In the genomic region with DNA sequence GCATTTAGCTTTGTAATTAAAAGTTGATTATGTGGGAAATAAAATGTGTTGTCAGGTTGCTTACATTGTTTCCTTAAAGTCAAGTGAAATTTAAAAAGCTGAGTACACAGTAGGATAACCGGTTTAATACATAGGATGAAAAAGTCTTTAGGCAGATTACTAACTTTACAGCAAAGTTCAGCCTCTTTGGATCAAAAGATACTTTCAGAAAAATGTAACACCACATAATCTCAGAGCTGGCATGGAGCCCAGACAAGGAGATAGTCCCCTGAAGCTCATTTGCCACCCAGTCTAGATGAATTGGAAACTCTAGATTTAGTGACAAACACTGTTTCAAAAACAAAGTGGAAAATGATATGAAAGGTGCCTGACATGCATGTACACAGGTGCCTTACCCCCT, we compare ENCODE assay signal across 23 mouse cellular contexts.
A peak's percentile ranks its signal among the peaks of the same experiment; 100 is the strongest.
DNase-seq lines count a peak whose midpoint lies in the region; ATAC-seq and TF ChIP-seq lines count a peak whose summit lies in the region.
"Had no signal": no experiment of that assay in that cellular context is flagged by ENCODE, and none has a peak within 500 bp of the region (broad histone marks: within the 10 kb centered on the region; RNA-seq: fewer than 3 reads in every experiment).

No protein-coding gene starts in this region.

- DNase-seq in cerebellum, postnatal 10 days: peak; percentile 1 to 5
- no peak for DNase-seq in cerebellum, adult 2 months
- peak; percentile 87 for DNase-seq in lung, embryonic 14.5 days
- no peak for DNase-seq in lung, postnatal 36 days
- DNase-seq in midbrain, embryonic 11.5 days (ENCODE audit: low spot score, missing footprints): peak; percentile 82
- no peak for DNase-seq in midbrain, embryonic 14.5 days
- peak; percentile 5 for DNase-seq in right cerebral cortex, postnatal 4 days
- no peak for DNase-seq in right cerebral cortex, postnatal 36 days (ENCODE audit: low spot score in 2 of 2)
- DNase-seq: adrenal gland, postnatal 14 days; B cell, adult 2 months; cerebellum, adult 8-10 months; cerebellum, postnatal 25 days; gastrocnemius, postnatal 36 days; heart, adult 11 months; heart, postnatal 10 days; heart, postnatal 4 days had no signal

- H3K27ac ChIP-seq in cerebellum, adult 2 months (ENCODE audit: insufficient read depth, low read length): no peak overlapping the region
- H3K27ac ChIP-seq in lung, embryonic 14.5 days (ENCODE audit: low read depth): no peak overlapping the region
- no peak overlapping the region for H3K27ac ChIP-seq in midbrain, embryonic 11.5 days (ENCODE audit: low read depth, low read length)
- H3K27ac ChIP-seq in midbrain, embryonic 14.5 days (replicated peaks; ENCODE audit: low read depth, low read length): no peak overlapping the region
- H3K27ac ChIP-seq: embryonic facial prominence, embryonic 13.5 days; forebrain, embryonic 13.5 days; heart, embryonic 10.5 days; hindbrain, embryonic 12.5 days had no signal

- no peak for TF ChIP-seq CTCF in cerebellum, adult 2 months (IDR thresholded peaks at IDR 0.05; ENCODE audit: borderline replicate concordance, insufficient read depth, low read depth, low read length)
- no peak for TF ChIP-seq CTCF in lung, embryonic 14.5 days (IDR thresholded peaks at IDR 0.05; ENCODE audit: low read depth)

- no peaks in the 10 kb centered on the region for H3K9me3 ChIP-seq in lung, embryonic 14.5 days (ENCODE audit: low read depth, low read length)
- H3K9me3 ChIP-seq in midbrain, embryonic 11.5 days (ENCODE audit: control insufficient read depth, low read length): no peaks in the 10 kb centered on the region
- H3K9me3 ChIP-seq in midbrain, embryonic 14.5 days (ENCODE audit: control insufficient read depth, low read length): no peaks in the 10 kb centered on the region
- H3K9me3 ChIP-seq: embryonic facial prominence, embryonic 13.5 days; forebrain, embryonic 13.5 days; heart, embryonic 10.5 days; hindbrain, embryonic 12.5 days had no signal

- WGBS in cerebellum, adult 2 months: 77% methylated on average over 1 of the region's 1 CpGs
- 26% methylated on average over 1 of the region's 1 CpGs for WGBS in lung, embryonic 14.5 days
- 96% methylated on average over 1 of the region's 1 CpGs for WGBS in midbrain, embryonic 11.5 days
- WGBS in midbrain, embryonic 14.5 days: 82% methylated on average over 1 of the region's 1 CpGs

- no peaks in the 10 kb centered on the region for H3K27me3 ChIP-seq in cerebellum, adult 2 months (ENCODE audit: control insufficient read depth, insufficient read depth, low read length)
- H3K27me3 ChIP-seq in lung, embryonic 14.5 days (ENCODE audit: insufficient read depth, low read length): no peaks in the 10 kb centered on the region
- H3K27me3 ChIP-seq in midbrain, embryonic 11.5 days (ENCODE audit: control insufficient read depth, insufficient read depth, low read length): no peaks in the 10 kb centered on the region
- no peaks in the 10 kb centered on the region for H3K27me3 ChIP-seq in midbrain, embryonic 14.5 days (ENCODE audit: control insufficient read depth, insufficient read depth, low read length)
- H3K27me3 ChIP-seq: embryonic facial prominence, embryonic 13.5 days; forebrain, embryonic 13.5 days; hindbrain, embryonic 12.5 days had no signal

- no peak overlapping the region for H3K9ac ChIP-seq in lung, embryonic 14.5 days
- no peak overlapping the region for H3K9ac ChIP-seq in midbrain, embryonic 11.5 days (ENCODE audit: low read length)
- no peak overlapping the region for H3K9ac ChIP-seq in midbrain, embryonic 14.5 days (replicated peaks; ENCODE audit: low read length)
- H3K9ac ChIP-seq: embryonic facial prominence, embryonic 13.5 days; forebrain, embryonic 13.5 days; hindbrain, embryonic 12.5 days had no signal

- peak; percentile 86 for ATAC-seq in lung, embryonic 14.5 days (ENCODE audit: insufficient read depth)
- ATAC-seq in midbrain, embryonic 11.5 days (ENCODE audit: low FRiP score): no peak
- no peak for ATAC-seq in midbrain, embryonic 14.5 days (ENCODE audit: low FRiP score, low TSS enrichment)
- ATAC-seq: CD4-positive, CD25-positive, alpha-beta regulatory T cell, adult 4 months; forebrain, embryonic 13.5 days; hindbrain, embryonic 16.5 days had no signal

- TF ChIP-seq POLR2A in cerebellum, adult 2 months (IDR thresholded peaks at IDR 0.05; ENCODE audit: borderline replicate concordance, insufficient read depth, low read length): no peak

- H3K4me2 ChIP-seq in lung, embryonic 14.5 days: no peak overlapping the region
- no peak overlapping the region for H3K4me2 ChIP-seq in midbrain, embryonic 11.5 days
- H3K4me2 ChIP-seq in midbrain, embryonic 14.5 days (ENCODE audit: low read length): no peak overlapping the region
- H3K4me2 ChIP-seq: embryonic facial prominence, embryonic 13.5 days; forebrain, embryonic 13.5 days; hindbrain, embryonic 12.5 days had no signal

- H3K4me3 ChIP-seq in cerebellum, adult 2 months (replicated peaks; ENCODE audit: insufficient read depth, low read depth, low read length): no peak overlapping the region
- H3K4me3 ChIP-seq in lung, embryonic 14.5 days (ENCODE audit: low read depth, low read length): no peak overlapping the region
- H3K4me3 ChIP-seq in midbrain, embryonic 11.5 days (ENCODE audit: low read depth, low read length): no peak overlapping the region
- H3K4me3 ChIP-seq in midbrain, embryonic 14.5 days (replicated peaks; ENCODE audit: low read depth, low read length): no peak overlapping the region
- H3K4me3 ChIP-seq: embryonic facial prominence, embryonic 13.5 days; forebrain, embryonic 13.5 days; heart, embryonic 10.5 days; hindbrain, embryonic 12.5 days had no signal

- H3K36me3 ChIP-seq in lung, embryonic 14.5 days (ENCODE audit: insufficient read depth): no peaks in the 10 kb centered on the region
- H3K36me3 ChIP-seq in midbrain, embryonic 11.5 days (ENCODE audit: control insufficient read depth, insufficient read depth, low read length): no peaks in the 10 kb centered on the region
- no peaks in the 10 kb centered on the region for H3K36me3 ChIP-seq in midbrain, embryonic 14.5 days (ENCODE audit: control insufficient read depth, insufficient read depth, low read length)
- H3K36me3 ChIP-seq: embryonic facial prominence, embryonic 13.5 days; G1E; heart, embryonic 10.5 days; hindbrain, embryonic 12.5 days had no signal

- no peaks in the 10 kb centered on the region for H3K4me1 ChIP-seq in cerebellum, adult 2 months (ENCODE audit: control insufficient read depth, insufficient read depth, low read length)
- no peaks in the 10 kb centered on the region for H3K4me1 ChIP-seq in lung, embryonic 14.5 days (ENCODE audit: insufficient read depth)
- no peaks in the 10 kb centered on the region for H3K4me1 ChIP-seq in midbrain, embryonic 11.5 days (ENCODE audit: control insufficient read depth, insufficient read depth, low read length)
- H3K4me1 ChIP-seq in midbrain, embryonic 14.5 days (ENCODE audit: control insufficient read depth, insufficient read depth, low read length): no peaks in the 10 kb centered on the region
- H3K4me1 ChIP-seq: embryonic facial prominence, embryonic 13.5 days; forebrain, embryonic 13.5 days; heart, embryonic 10.5 days; hindbrain, embryonic 12.5 days had no signal

Comparison
In these comparisons a context has a peak if more than half of its experiments do, and no peak if none do; other contexts are left out.
1. DNase-seq: peak in cerebellum, postnatal 10 days (2 of 2), lung, embryonic 14.5 days (single experiment), midbrain, embryonic 11.5 days (single experiment) and right cerebral cortex, postnatal 4 days (single experiment); none in cerebellum, adult 2 months (0 of 2), lung, postnatal 36 days (single experiment), midbrain, embryonic 14.5 days (single experiment) and right cerebral cortex, postnatal 36 days (0 of 2).